Mouse (Mus musculus): ENCODE data around the gene Tbx15. TPM values are rescaled to one million over a fixed set of nuclear protein-coding genes. Genes with fewer than 3 reads are reported as not detected.
A peak's percentile ranks its signal among the peaks of the same experiment; 100 is the strongest.
"Not testable (repeated sequence)": the region's sequence is repeated elsewhere in the genome, so short reads cannot be mapped to it uniquely, and the experiment has no call there.

Tbx15 gene
- polyA plus RNA-seq, 1 experiment, result 1.7 TPM

GRCm38 (mm10) chr3:99281453-99281852 is 41.3 kb downstream of the Tbx15 start:
- H3K27ac ChIP-seq (ENCODE audit: insufficient read depth, low read length), result no peak overlapping the region
- no peaks in the 10 kb centered on the region for H3K9me3 ChIP-seq (replicated peaks; ENCODE audit: control insufficient read depth, insufficient read depth, low read length, poor library complexity, severe bottlenecking)
- H3K4me1 ChIP-seq (ENCODE audit: control insufficient read depth, insufficient read depth, low read length), result no peaks in the 10 kb centered on the region
- H3K27me3 ChIP-seq (ENCODE audit: control insufficient read depth, insufficient read depth, low read length, poor library complexity, severe bottlenecking), result no peaks in the 10 kb centered on the region
- no peaks in the 10 kb centered on the region for H3K36me3 ChIP-seq (ENCODE audit: control insufficient read depth, insufficient read depth, low read length, poor library complexity, severe bottlenecking)
- H3K9ac ChIP-seq (ENCODE audit: low read depth, poor library complexity, severe bottlenecking), result no peak overlapping the region
- no peak for TF ChIP-seq POLR2A (IDR thresholded peaks at IDR 0.05; ENCODE audit: insufficient read depth, low read length)
- no peak for TF ChIP-seq EP300 (IDR thresholded peaks at IDR 0.05; ENCODE audit: insufficient read depth, low read depth, low read length)
- no peak for TF ChIP-seq CTCF (IDR thresholded peaks at IDR 0.05; ENCODE audit: low read depth, low read length)
- H3K4me3 ChIP-seq (ENCODE audit: low read depth, low read length), result no peak overlapping the region

GRCm38 (mm10) chr3:99288302-99288701 is 48.1 kb downstream of the Tbx15 start:
- H3K4me3 ChIP-seq (ENCODE audit: low read depth, low read length), result no peak overlapping the region
- H3K27me3 ChIP-seq (ENCODE audit: control insufficient read depth, insufficient read depth, low read length, poor library complexity, severe bottlenecking), result no peaks in the 10 kb centered on the region
- H3K27ac ChIP-seq (ENCODE audit: insufficient read depth, low read length), result no peak overlapping the region
- H3K9me3 ChIP-seq (replicated peaks; ENCODE audit: control insufficient read depth, insufficient read depth, low read length, poor library complexity, severe bottlenecking), result no peaks in the 10 kb centered on the region
- no peak overlapping the region for H3K9ac ChIP-seq (ENCODE audit: low read depth, poor library complexity, severe bottlenecking)
- TF ChIP-seq CTCF (IDR thresholded peaks at IDR 0.05; ENCODE audit: low read depth, low read length) (peak; percentile 43), POLR2A (IDR thresholded peaks at IDR 0.05; ENCODE audit: insufficient read depth, low read length) (no peak), EP300 (IDR thresholded peaks at IDR 0.05; ENCODE audit: insufficient read depth, low read depth, low read length) (no peak)
- H3K4me1 ChIP-seq (ENCODE audit: control insufficient read depth, insufficient read depth, low read length), result no peaks in the 10 kb centered on the region
- H3K36me3 ChIP-seq (ENCODE audit: control insufficient read depth, insufficient read depth, low read length, poor library complexity, severe bottlenecking), result no peaks in the 10 kb centered on the region

- Histone ChIP-seq H3K9ac (ENCODE audit: low read depth, poor library complexity, severe bottlenecking) (no peak overlapping the region), H3K27me3 (ENCODE audit: control insufficient read depth, insufficient read depth, low read length, poor library complexity, severe bottlenecking) (no peaks in the 10 kb centered on the region), H3K9me3 (replicated peaks; ENCODE audit: control insufficient read depth, insufficient read depth, low read length, poor library complexity, severe bottlenecking) (no peaks in the 10 kb centered on the region), H3K27ac (ENCODE audit: insufficient read depth, low read length) (no peak overlapping the region), H3K4me3 (ENCODE audit: low read depth, low read length) (no peak overlapping the region), H3K36me3 (ENCODE audit: control insufficient read depth, insufficient read depth, low read length, poor library complexity, severe bottlenecking) (no peaks in the 10 kb centered on the region), H3K4me1 (ENCODE audit: control insufficient read depth, insufficient read depth, low read length) (no peaks in the 10 kb centered on the region)
- no peak for TF ChIP-seq CTCF (IDR thresholded peaks at IDR 0.05; ENCODE audit: low read depth, low read length)
- TF ChIP-seq POLR2A (IDR thresholded peaks at IDR 0.05; ENCODE audit: insufficient read depth, low read length), result no peak
- no peak for TF ChIP-seq EP300 (IDR thresholded peaks at IDR 0.05; ENCODE audit: insufficient read depth, low read depth, low read length)
These were observed 50.0 kb downstream of the Tbx15 start for GRCm38 (mm10) chr3:99290064-99290702.

- Histone ChIP-seq H3K27me3 (ENCODE audit: control insufficient read depth, insufficient read depth, low read length, poor library complexity, severe bottlenecking) (no peaks in the 10 kb centered on the region), H3K36me3 (ENCODE audit: control insufficient read depth, insufficient read depth, low read length, poor library complexity, severe bottlenecking) (no peaks in the 10 kb centered on the region), H3K27ac (ENCODE audit: insufficient read depth, low read length) (no peak overlapping the region), H3K9me3 (replicated peaks; ENCODE audit: control insufficient read depth, insufficient read depth, low read length, poor library complexity, severe bottlenecking) (no peaks in the 10 kb centered on the region), H3K4me1 (ENCODE audit: control insufficient read depth, insufficient read depth, low read length) (no peaks in the 10 kb centered on the region), H3K9ac (ENCODE audit: low read depth, poor library complexity, severe bottlenecking) (no peak overlapping the region), H3K4me3 (ENCODE audit: low read depth, low read length) (no peak overlapping the region)
- no peak for TF ChIP-seq CTCF (IDR thresholded peaks at IDR 0.05; ENCODE audit: low read depth, low read length)
- no peak for TF ChIP-seq POLR2A (IDR thresholded peaks at IDR 0.05; ENCODE audit: insufficient read depth, low read length)
- TF ChIP-seq EP300 (IDR thresholded peaks at IDR 0.05; ENCODE audit: insufficient read depth, low read depth, low read length), result no peak
These were observed 50.7 kb downstream of the Tbx15 start for GRCm38 (mm10) chr3:99290878-99291277.

GRCm38 (mm10) chr3:99291386-99291785 is 51.2 kb downstream of the Tbx15 start:
- Histone ChIP-seq H3K36me3 (ENCODE audit: control insufficient read depth, insufficient read depth, low read length, poor library complexity, severe bottlenecking) (no peaks in the 10 kb centered on the region), H3K9ac (ENCODE audit: low read depth, poor library complexity, severe bottlenecking) (no peak overlapping the region), H3K4me3 (ENCODE audit: low read depth, low read length) (no peak overlapping the region), H3K27me3 (ENCODE audit: control insufficient read depth, insufficient read depth, low read length, poor library complexity, severe bottlenecking) (no peaks in the 10 kb centered on the region), H3K4me1 (ENCODE audit: control insufficient read depth, insufficient read depth, low read length) (no peaks in the 10 kb centered on the region), H3K9me3 (replicated peaks; ENCODE audit: control insufficient read depth, insufficient read depth, low read length, poor library complexity, severe bottlenecking) (no peaks in the 10 kb centered on the region), H3K27ac (ENCODE audit: insufficient read depth, low read length) (no peak overlapping the region)
- TF ChIP-seq CTCF (IDR thresholded peaks at IDR 0.05; ENCODE audit: low read depth, low read length), result no peak
- no peak for TF ChIP-seq POLR2A (IDR thresholded peaks at IDR 0.05; ENCODE audit: insufficient read depth, low read length)
- no peak for TF ChIP-seq EP300 (IDR thresholded peaks at IDR 0.05; ENCODE audit: insufficient read depth, low read depth, low read length)

GRCm38 (mm10) chr3:99292531-99292931 is 52.4 kb downstream of the Tbx15 start:
- TF ChIP-seq CTCF (IDR thresholded peaks at IDR 0.05; ENCODE audit: low read depth, low read length) (no peak), EP300 (IDR thresholded peaks at IDR 0.05; ENCODE audit: insufficient read depth, low read depth, low read length) (no peak), POLR2A (IDR thresholded peaks at IDR 0.05; ENCODE audit: insufficient read depth, low read length) (no peak)
- no peaks in the 10 kb centered on the region for H3K27me3 ChIP-seq (ENCODE audit: control insufficient read depth, insufficient read depth, low read length, poor library complexity, severe bottlenecking)
- no peaks in the 10 kb centered on the region for H3K9me3 ChIP-seq (replicated peaks; ENCODE audit: control insufficient read depth, insufficient read depth, low read length, poor library complexity, severe bottlenecking)
- H3K9ac ChIP-seq (ENCODE audit: low read depth, poor library complexity, severe bottlenecking), result no peak overlapping the region
- H3K4me1 ChIP-seq (ENCODE audit: control insufficient read depth, insufficient read depth, low read length), result no peaks in the 10 kb centered on the region
- no peak overlapping the region for H3K27ac ChIP-seq (ENCODE audit: insufficient read depth, low read length)
- no peaks in the 10 kb centered on the region for H3K36me3 ChIP-seq (ENCODE audit: control insufficient read depth, insufficient read depth, low read length, poor library complexity, severe bottlenecking)
- H3K4me3 ChIP-seq (ENCODE audit: low read depth, low read length), result no peak overlapping the region

GRCm38 (mm10) chr3:99294209-99294608 is 54.0 kb downstream of the Tbx15 start:
- H3K36me3 ChIP-seq (ENCODE audit: control insufficient read depth, insufficient read depth, low read length, poor library complexity, severe bottlenecking); H3K4me1 ChIP-seq (ENCODE audit: control insufficient read depth, insufficient read depth, low read length); H3K27ac ChIP-seq (ENCODE audit: insufficient read depth, low read length); H3K27me3 ChIP-seq (ENCODE audit: control insufficient read depth, insufficient read depth, low read length, poor library complexity, severe bottlenecking); H3K9ac ChIP-seq (ENCODE audit: low read depth, poor library complexity, severe bottlenecking); H3K4me3 ChIP-seq (ENCODE audit: low read depth, low read length); H3K9me3 ChIP-seq (replicated peaks; ENCODE audit: control insufficient read depth, insufficient read depth, low read length, poor library complexity, severe bottlenecking): not testable (repeated sequence)

Data from ES-Bruce4 (cell line).